Mouse (Mus musculus): ENCODE results near the gene Lmbr1l.

GRCm38 (mm10) chr15:98870179-98871069 lies 47.6 kb downstream of the Lmbr1l start:
- TF ChIP-seq EP300 (IDR thresholded peaks at IDR 0.05; ENCODE audit: low read depth) (no peak), CTCF (IDR thresholded peaks at IDR 0.05; ENCODE audit: low read depth) (no peak)
